Mouse (Mus musculus) left cerebral cortex, postnatal 14 days (tissue): Measurements from ENCODE around the gene Rfx1. TPM values are rescaled to one million over a fixed set of nuclear protein-coding genes. Genes with fewer than 3 reads are reported as not detected.
A peak's percentile ranks its signal among the peaks of the same experiment; 100 is the strongest.

ENCODE experiments used
- DNase-seq, 2 experiments: peaks; one replicate each; pipeline ENCODE4 v3.0.0; 2021 to 2022; ENCODE audit warnings: low spot score in 2 of 2, mixed read lengths in 1 of 2
- intact Hi-C: fragments of 180-260 bp; cut with DNase I; formaldehyde crosslinking; loops from one replicate; pipeline ENCODE4 v1.15.1; 2025
- total RNA-seq, 2 experiments: library from RNA; stranded (reverse); gene quantifications; 2 replicates each; pipeline ENCODE4 v1.2.3; 2021

The Rfx1 gene
- total RNA-seq, 2 experiments from 2014 or later: 18.5 to 21.1 TPM

DNA sequence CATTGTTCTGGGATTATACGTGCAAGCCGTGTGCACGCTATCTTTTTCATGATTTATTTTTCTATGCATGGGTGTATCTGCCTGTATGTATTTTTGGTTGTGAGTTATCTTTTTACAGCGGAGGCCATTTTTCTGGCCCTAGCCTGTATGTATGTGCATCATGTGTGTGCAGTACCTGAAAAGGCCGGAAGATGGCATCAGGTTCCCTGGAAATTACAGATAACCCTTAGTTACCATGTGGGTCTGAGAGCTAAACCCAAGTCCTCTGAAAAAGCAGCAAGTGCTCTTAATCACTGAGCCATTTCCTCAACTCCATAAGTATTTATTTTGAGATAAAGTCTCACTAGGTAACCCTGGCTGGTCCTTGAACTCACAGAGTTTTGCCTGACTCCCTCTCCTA is 13.4 kb upstream of the Rfx1 start:
- no peak for DNase-seq
- intact Hi-C loops: no loop called here

- intact Hi-C loops: no loop called here
- DNase-seq: no peak
These were observed 8.8 kb upstream of the Rfx1 start for GRCm38 (mm10) chr8:84057827-84058226.

DNA sequence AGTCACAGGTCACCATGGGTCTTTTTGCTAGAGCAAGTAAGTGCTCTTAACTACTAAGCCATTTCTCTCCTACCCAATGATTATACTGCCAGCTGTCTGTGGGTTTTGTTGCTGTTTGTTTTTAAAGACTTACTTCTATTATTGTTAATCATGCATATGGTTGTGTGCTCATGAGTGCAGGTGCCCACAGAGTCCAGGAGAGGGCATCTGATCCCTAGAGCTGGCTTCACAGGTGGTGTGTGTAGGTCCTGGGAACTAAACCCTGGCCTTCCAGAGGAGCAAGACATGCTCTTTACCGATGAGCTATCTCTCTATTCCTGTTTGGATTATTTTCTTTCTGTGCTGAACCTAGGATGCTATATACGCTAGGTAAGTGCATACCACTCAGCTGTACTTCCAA is 7.4 kb upstream of the Rfx1 start:
- intact Hi-C loops: no loop called here
- DNase-seq: no peak

DNA sequence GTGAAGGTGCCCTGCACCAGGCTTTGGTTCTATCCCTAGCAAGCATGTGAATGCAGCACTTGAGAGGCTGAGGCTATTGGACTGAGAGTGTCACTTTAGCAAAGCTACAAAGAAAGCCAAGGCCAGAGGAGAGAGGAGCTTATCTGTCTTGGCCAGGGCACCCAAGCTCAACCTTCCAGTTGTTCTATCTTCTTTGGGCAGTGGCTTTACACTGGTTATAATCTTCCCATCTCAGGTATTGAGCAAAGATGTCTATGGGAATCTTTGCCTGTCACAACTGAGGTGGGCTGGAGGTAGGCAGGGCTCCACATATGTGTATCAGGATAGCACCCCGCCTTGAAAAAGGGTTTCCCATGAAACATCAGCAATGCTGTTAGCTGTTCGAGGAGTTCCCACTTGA is 6.4 kb upstream of the Rfx1 start:
- DNase-seq: no peak
- intact Hi-C loops: no loop called here

DNA sequence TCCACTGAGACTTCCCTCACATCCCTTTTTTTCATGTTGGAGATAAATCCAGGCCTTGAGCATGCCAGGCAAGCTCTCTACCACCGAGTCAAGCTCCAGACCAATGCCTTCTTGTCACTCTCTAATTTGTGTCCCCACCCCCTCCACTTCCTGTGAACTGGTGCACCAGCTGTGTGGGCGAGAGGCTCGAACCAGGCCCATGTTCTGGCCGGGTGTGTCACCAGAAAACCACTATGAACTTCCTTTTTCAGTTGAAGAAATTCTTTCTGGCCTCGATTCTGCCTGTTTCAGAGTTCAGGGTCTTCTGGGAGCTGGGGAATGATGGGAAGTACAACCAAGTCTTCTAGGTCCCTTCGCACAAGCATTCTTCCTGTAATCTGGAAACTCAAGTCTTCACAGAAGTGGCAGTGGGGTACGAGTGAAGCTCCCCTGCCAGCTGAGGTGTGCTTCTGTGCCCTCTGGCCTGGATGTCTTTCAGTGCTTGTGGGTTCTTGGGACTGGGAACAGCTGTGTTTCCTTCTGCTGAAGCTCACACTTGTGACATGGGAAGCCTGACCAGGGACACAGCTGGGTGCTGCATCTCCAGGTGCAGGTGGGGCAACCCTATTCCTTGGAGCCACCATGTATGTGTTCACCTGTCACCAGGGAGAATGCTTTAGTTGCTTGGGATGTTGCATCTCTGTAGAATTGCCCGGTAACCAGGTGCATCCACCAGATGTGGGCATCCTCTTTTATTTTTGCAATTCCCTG is 2.6 kb upstream of the Rfx1 start:
- intact Hi-C loops: no loop called here
- DNase-seq: no peak

DNA sequence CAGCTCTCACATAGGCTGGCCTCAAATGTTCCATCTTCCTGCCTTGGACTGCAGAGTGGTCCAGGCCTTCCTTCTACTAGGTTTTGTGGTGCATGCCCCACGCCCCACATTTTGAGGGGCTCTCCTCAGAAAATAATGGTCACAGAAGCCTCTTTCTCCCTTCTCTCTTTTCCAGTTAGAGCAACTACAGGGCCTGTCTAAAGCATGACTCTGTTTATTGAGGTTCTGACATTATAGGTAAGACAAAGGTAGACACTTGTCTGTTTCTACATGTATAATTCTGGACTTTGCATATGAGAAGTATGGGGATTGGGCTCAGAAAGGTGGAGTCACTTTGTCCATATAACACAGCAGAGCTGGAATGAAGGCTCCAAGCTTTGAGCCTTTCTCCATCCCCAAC is 1.6 kb upstream of the Rfx1 start, which contains the start of gene Gm10643:
Gene Gm10643 (minus strand): TSS at position 101 of the 400 bp plus-strand sequence.
- intact Hi-C loops: no loop called here
- DNase-seq: no peak

DNA sequence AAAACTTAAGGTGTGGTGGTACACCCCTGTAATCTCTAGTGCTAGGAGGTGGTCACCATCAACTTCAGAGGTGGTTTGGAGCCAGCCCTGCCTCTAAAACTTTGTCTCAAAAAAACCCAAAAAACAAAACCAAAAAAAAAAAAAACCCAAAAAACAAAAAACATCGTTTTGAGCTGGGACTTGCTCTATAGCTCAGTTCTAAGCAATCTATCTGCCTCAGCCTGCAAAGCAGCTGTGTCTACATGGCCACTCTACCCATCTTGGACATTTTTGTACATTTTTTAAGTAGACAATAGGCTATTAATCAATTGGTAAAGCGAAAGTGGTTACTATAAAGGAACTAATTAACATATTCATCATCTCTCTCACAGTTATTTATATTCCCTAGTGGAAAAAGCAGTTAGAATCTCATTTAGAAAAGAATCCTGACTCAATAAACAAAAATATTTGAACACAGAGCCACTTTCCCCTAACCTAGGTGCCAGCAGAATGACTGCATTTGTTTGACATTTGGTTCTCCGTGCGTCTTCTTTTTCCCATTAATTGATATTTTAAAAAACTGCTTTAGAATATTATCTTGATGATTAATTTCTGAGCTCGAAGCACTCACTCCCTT is 1.1 kb upstream of the Rfx1 start:
- DNase-seq: no peak
- intact Hi-C loops: no loop called here

DNA sequence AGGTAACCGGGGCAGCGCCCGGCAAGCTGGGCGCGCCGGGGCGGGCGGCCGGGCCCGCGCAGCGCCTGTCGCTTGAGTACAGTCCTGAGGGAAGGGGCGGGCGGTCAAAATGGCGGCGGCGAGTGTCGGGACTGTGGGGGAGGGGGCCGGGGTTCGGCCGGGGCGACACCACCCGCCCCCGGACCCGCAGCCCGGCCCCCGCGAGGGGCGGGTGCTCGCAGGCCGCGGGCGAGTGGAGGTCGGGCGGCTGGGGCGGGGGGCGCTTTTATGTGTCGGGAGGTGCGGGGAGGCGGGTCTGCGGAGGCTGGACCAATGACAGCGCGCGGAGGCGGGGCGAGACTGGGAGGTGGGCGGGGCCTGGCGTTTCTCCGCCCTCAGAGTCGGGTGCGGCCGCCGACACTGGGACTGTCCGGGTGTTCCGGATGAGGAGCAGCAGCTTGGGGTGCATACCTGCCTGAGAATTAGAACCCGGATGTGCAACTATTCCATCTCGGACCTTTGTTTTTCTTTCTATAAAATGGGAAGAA is 476 bp downstream of the Rfx1 start:
- intact Hi-C loops: no loop called here
- DNase-seq: peak; percentile 94 to 96

- DNase-seq: no peak
- intact Hi-C loops: no loop called here
These were observed 1.3 kb downstream of the Rfx1 start for GRCm38 (mm10) chr8:84067911-84068310.

GRCm38 (mm10) chr8:84068316-84069035 is 1.8 kb downstream of the Rfx1 start:
- no peak for DNase-seq
- intact Hi-C loops: no loop called here

GRCm38 (mm10) chr8:84069169-84069568 is 2.5 kb downstream of the Rfx1 start:
- intact Hi-C loops: no loop called here
- DNase-seq: no peak

DNA sequence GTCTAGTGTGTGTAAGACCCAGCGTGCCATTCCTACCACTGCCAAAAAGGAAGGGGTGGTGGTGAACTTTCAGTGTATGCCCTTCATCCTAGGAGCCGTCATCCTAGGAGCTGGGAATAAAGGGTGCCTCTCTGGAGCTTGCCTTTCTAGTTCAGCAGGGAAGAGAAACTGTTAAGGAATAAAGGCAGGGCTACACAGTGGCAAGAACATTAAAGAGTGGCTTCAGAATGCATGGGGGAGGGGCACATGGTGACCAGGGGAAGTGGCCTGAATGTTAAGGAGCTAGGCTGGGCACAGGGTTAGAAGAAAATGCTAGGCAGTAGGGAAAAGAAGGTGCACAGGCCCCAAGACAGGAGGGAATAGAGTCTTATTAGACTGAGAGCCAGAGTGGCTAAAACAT is 3.1 kb downstream of the Rfx1 start:
- DNase-seq: peak in 1 of 2 experiments; percentile 40
- intact Hi-C loops: no loop called here

GRCm38 (mm10) chr8:84070241-84070640 is 3.6 kb downstream of the Rfx1 start:
- intact Hi-C loops: no loop called here
- DNase-seq: no peak

DNA sequence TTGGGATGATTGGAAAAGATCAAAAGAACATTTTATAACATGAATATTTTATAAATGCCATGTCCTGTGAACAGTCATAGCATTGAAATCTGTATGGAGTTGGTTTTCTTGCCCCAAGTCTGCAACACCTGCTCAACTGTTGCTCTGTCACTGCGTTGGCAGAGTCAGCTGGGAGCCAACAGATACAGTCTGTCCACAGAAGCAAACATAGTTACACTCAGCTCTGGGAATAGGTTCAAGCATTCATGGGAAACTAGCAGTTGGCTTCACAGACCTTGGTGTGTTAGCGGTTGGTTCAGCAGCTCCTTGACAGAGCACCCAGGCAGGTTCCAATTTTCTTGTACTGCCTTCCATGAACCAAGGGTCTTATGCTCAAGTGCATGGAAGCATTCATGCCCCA is 4.0 kb downstream of the Rfx1 start:
- DNase-seq: peak; percentile 61 to 85
- intact Hi-C loops: no loop called here

- DNase-seq: no peak
- intact Hi-C loops: no loop called here
These were observed 5.3 kb downstream of the Rfx1 start for GRCm38 (mm10) chr8:84071921-84072320.

DNA sequence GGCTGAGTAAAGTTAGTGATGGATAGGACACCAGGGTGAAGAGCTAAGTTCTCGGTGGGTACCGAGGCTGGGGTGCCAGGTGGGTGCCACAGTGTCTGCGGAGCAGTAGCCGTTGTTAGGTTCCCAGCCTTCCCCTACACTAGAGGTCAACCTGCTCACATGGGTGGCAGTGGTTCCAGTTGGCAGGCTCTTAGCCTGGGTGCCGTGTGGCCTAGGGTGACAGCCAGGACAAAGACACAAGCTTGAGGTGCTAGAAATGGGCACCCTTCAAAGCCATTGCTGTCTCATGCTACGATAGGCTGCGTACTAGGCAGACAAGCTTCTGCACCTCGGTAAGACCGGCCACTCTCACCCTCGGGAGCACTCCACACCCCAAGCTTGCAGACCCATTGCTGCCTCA is 5.7 kb downstream of the Rfx1 start:
- DNase-seq: no peak
- intact Hi-C loops: no loop called here

- intact Hi-C loops: no loop called here
- DNase-seq: peak in 1 of 2 experiments; percentile 59
These were observed 6.8 kb downstream of the Rfx1 start for GRCm38 (mm10) chr8:84073230-84073976.

- intact Hi-C loops: no loop called here
- no peak for DNase-seq
These were observed 9.8 kb downstream of the Rfx1 start for GRCm38 (mm10) chr8:84076412-84076811.

- intact Hi-C loops: no loop called here
- no peak for DNase-seq
These were observed 10.2 kb downstream of the Rfx1 start for GRCm38 (mm10) chr8:84076849-84077248.

GRCm38 (mm10) chr8:84079206-84079605 is 12.6 kb downstream of the Rfx1 start:
- DNase-seq: no peak
- intact Hi-C loops: no loop called here
